Mouse (Mus musculus) lung, embryonic 15.5 days (tissue): ENCODE measurements at regions not wholly inside any gene's neighbourhood (a gene's known extent, or its start where the extent isn't known, plus 50 kb on each side); places are given as distances from the start of the nearest gene placed in this dataset.

Source experiments
- ATAC-seq: fragments of 200-750 bp; cut with Nextera tagmentation; 2 replicates; pipeline ENCODE4 v1.8.0; 2017; ENCODE audit warnings: moderate number of reproducible peaks, borderline replicate concordance; ENCODE audit not compliant: low FRiP score, low TSS enrichment; ENCODE audit errors: extremely low read depth
- H3K27ac ChIP-seq: fragments of 300-500 bp; sonication (generic); 2 replicates; pipeline ENCODE4 v1.5.1; 2015; ENCODE audit warnings: moderate library complexity, mild to moderate bottlenecking, inconsistent platforms
- H3K27me3 ChIP-seq: fragments of 300-500 bp; sonication (generic); 2 replicates; pipeline ENCODE4 v1.6.1; 2015; ENCODE audit warnings: inconsistent platforms
- H3K36me3 ChIP-seq: fragments of 300-500 bp; sonication (generic); 2 replicates; pipeline ENCODE4 v1.6.1; 2015; ENCODE audit warnings: inconsistent platforms
- H3K4me1 ChIP-seq: fragments of 300-500 bp; sonication (generic); 2 replicates; pipeline ENCODE4 v1.6.1; 2015; ENCODE audit warnings: inconsistent platforms
- H3K4me2 ChIP-seq: fragments of 300-500 bp; sonication (generic); 2 replicates; pipeline ENCODE4 v1.6.1; 2015; ENCODE audit warnings: inconsistent platforms, mild to moderate bottlenecking, moderate library complexity
- H3K4me3 ChIP-seq: fragments of 300-500 bp; sonication (generic); 2 replicates; pipeline ENCODE4 v1.5.1; 2015; ENCODE audit warnings: mild to moderate bottlenecking, inconsistent platforms
- H3K9ac ChIP-seq: fragments of 300-500 bp; sonication (generic); 2 replicates; pipeline ENCODE4 v1.6.1; 2015; ENCODE audit warnings: inconsistent platforms
- H3K9me3 ChIP-seq: fragments of 300-500 bp; sonication (generic); 2 replicates; pipeline ENCODE4 v1.6.1; 2016; ENCODE audit warnings: inconsistent platforms
- WGBS: fragments of 180-500 bp; shearing (Covaris S2); methylation state at CpG from one replicate; pipeline ENCODE4 v1.1.7; 2015; 5-methylcytosine and 5-hydroxymethylcytosine counted together

GRCm38 (mm10) chr17:48592457-48592856, 137.8 kb downstream of the Unc5cl start:
- Histone ChIP-seq H3K4me3 (no peak overlapping the region), H3K9me3 (no peaks in the 10 kb centered on the region), H3K9ac (no peak overlapping the region), H3K27ac (no peak overlapping the region), H3K36me3 (no peaks in the 10 kb centered on the region), H3K27me3 (no peaks in the 10 kb centered on the region), H3K4me2 (no peak overlapping the region), H3K4me1 (no peaks in the 10 kb centered on the region)
- no peak for ATAC-seq
- 73% methylated on average over 1 of the region's 1 CpGs for WGBS

- H3K27ac ChIP-seq = no peak overlapping the region
- H3K36me3 ChIP-seq = no peaks in the 10 kb centered on the region
- H3K27me3 ChIP-seq = no peaks in the 10 kb centered on the region
- no peaks in the 10 kb centered on the region for H3K4me1 ChIP-seq
- H3K4me2 ChIP-seq = no peak overlapping the region
- H3K9me3 ChIP-seq = no peaks in the 10 kb centered on the region
- H3K4me3 ChIP-seq = no peak overlapping the region
- WGBS = 71% methylated on average over 10 of the region's 10 CpGs
- no peak overlapping the region for H3K9ac ChIP-seq
- no peak for ATAC-seq
These were observed 140.8 kb downstream of the Unc5cl start for GRCm38 (mm10) chr17:48595418-48595963.

GRCm38 (mm10) chr17:48596406-48596805, 141.7 kb downstream of the Unc5cl start:
- H3K9me3 ChIP-seq = no peaks in the 10 kb centered on the region
- no peaks in the 10 kb centered on the region for H3K36me3 ChIP-seq
- 76% methylated on average over 3 of the region's 3 CpGs for WGBS
- H3K27me3 ChIP-seq = no peaks in the 10 kb centered on the region
- no peak overlapping the region for H3K9ac ChIP-seq
- no peak overlapping the region for H3K4me2 ChIP-seq
- H3K4me1 ChIP-seq = no peaks in the 10 kb centered on the region
- no peak for ATAC-seq
- H3K27ac ChIP-seq = no peak overlapping the region
- H3K4me3 ChIP-seq = no peak overlapping the region

- Histone ChIP-seq H3K4me2 (no peak overlapping the region), H3K27ac (no peak overlapping the region), H3K4me1 (no peaks in the 10 kb centered on the region), H3K9me3 (no peaks in the 10 kb centered on the region), H3K9ac (no peak overlapping the region), H3K27me3 (no peaks in the 10 kb centered on the region), H3K4me3 (no peak overlapping the region), H3K36me3 (no peaks in the 10 kb centered on the region)
- 96% methylated on average over 1 of the region's 1 CpGs for WGBS
- no peak for ATAC-seq
These were observed 142.6 kb downstream of the Unc5cl start for GRCm38 (mm10) chr17:48597301-48597700.

- Histone ChIP-seq H3K4me3 (no peak overlapping the region), H3K9me3 (no peaks in the 10 kb centered on the region), H3K36me3 (no peaks in the 10 kb centered on the region), H3K4me1 (no peaks in the 10 kb centered on the region), H3K9ac (no peak overlapping the region), H3K4me2 (no peak overlapping the region), H3K27ac (no peak overlapping the region), H3K27me3 (no peaks in the 10 kb centered on the region)
- no peak for ATAC-seq
- WGBS = 78% methylated on average over 16 of the region's 16 CpGs
These were observed 143.9 kb downstream of the Unc5cl start for GRCm38 (mm10) chr17:48598471-48599141.

- no peak overlapping the region for H3K27ac ChIP-seq
- no peak overlapping the region for H3K9ac ChIP-seq
- no peaks in the 10 kb centered on the region for H3K36me3 ChIP-seq
- H3K27me3 ChIP-seq = no peaks in the 10 kb centered on the region
- H3K4me2 ChIP-seq = no peak overlapping the region
- H3K9me3 ChIP-seq = no peaks in the 10 kb centered on the region
- H3K4me1 ChIP-seq = no peaks in the 10 kb centered on the region
- H3K4me3 ChIP-seq = no peak overlapping the region
- 27% methylated on average over 6 of the region's 6 CpGs for WGBS
- ATAC-seq = no peak
These were observed 145.5 kb downstream of the Unc5cl start for GRCm38 (mm10) chr17:48600176-48600575.

- peak; percentile 30; the same call in 1 of the 2 replicates for ATAC-seq
- H3K4me1 ChIP-seq = no peaks in the 10 kb centered on the region
- no peaks in the 10 kb centered on the region for H3K36me3 ChIP-seq
- no peak overlapping the region; the same call in 1 of the 2 replicates for H3K4me2 ChIP-seq
- no peak overlapping the region for H3K4me3 ChIP-seq
- WGBS = 1% methylated on average over 6 of the region's 6 CpGs
- no peak overlapping the region for H3K27ac ChIP-seq
- H3K27me3 ChIP-seq = no peaks in the 10 kb centered on the region
- H3K9ac ChIP-seq = no peak overlapping the region
- H3K9me3 ChIP-seq = no peaks in the 10 kb centered on the region
These were observed 147.9 kb downstream of the Unc5cl start for GRCm38 (mm10) chr17:48602554-48602953.

GRCm38 (mm10) chr17:48606767-48607166, 152.1 kb downstream of the Unc5cl start:
- ATAC-seq = no peak

GRCm38 (mm10) chr17:48608315-48608714, 153.6 kb downstream of the Unc5cl start:
- 57% methylated on average over 3 of the region's 3 CpGs for WGBS
- Histone ChIP-seq H3K4me1 (no peaks in the 10 kb centered on the region), H3K4me2 (no peak overlapping the region), H3K27me3 (no peaks in the 10 kb centered on the region), H3K9me3 (no peaks in the 10 kb centered on the region), H3K9ac (no peak overlapping the region), H3K36me3 (no peaks in the 10 kb centered on the region), H3K27ac (no peak overlapping the region), H3K4me3 (no peak overlapping the region)
- no peak for ATAC-seq

More at GRCm38 (mm10) chr17:48606767-48607166, 152.1 kb downstream of the Unc5cl start:
- H3K9ac ChIP-seq = no peak overlapping the region
- no peaks in the 10 kb centered on the region for H3K36me3 ChIP-seq
- H3K27ac ChIP-seq = no peak overlapping the region
- no peaks in the 10 kb centered on the region for H3K27me3 ChIP-seq
- no peaks in the 10 kb centered on the region for H3K4me1 ChIP-seq
- H3K4me3 ChIP-seq = no peak overlapping the region
- 73% methylated on average over 4 of the region's 4 CpGs for WGBS
- H3K4me2 ChIP-seq = no peak overlapping the region
- H3K9me3 ChIP-seq = no peaks in the 10 kb centered on the region

- Histone ChIP-seq H3K9me3 (no peaks in the 10 kb centered on the region), H3K4me2 (no peak overlapping the region), H3K4me3 (no peak overlapping the region), H3K27me3 (no peaks in the 10 kb centered on the region), H3K36me3 (no peaks in the 10 kb centered on the region), H3K4me1 (no peaks in the 10 kb centered on the region), H3K27ac (no peak overlapping the region), H3K9ac (no peak overlapping the region)
- WGBS = 76% methylated on average over 10 of the region's 10 CpGs
- ATAC-seq = no peak
These were observed 155.4 kb downstream of the Unc5cl start for GRCm38 (mm10) chr17:48610107-48610506.

GRCm38 (mm10) chr17:48610806-48611205, 156.1 kb downstream of the Unc5cl start:
- ATAC-seq = no peak
- Histone ChIP-seq H3K27ac (no peak overlapping the region), H3K9me3 (no peaks in the 10 kb centered on the region), H3K4me3 (no peak overlapping the region), H3K9ac (no peak overlapping the region), H3K4me2 (no peak overlapping the region), H3K27me3 (no peaks in the 10 kb centered on the region), H3K4me1 (no peaks in the 10 kb centered on the region), H3K36me3 (no peaks in the 10 kb centered on the region)
- 56% methylated on average over 8 of the region's 8 CpGs for WGBS

- Histone ChIP-seq H3K9me3 (no peaks in the 10 kb centered on the region), H3K4me3 (no peak overlapping the region), H3K27me3 (no peaks in the 10 kb centered on the region), H3K36me3 (no peaks in the 10 kb centered on the region), H3K4me1 (no peaks in the 10 kb centered on the region), H3K4me2 (no peak overlapping the region), H3K27ac (no peak overlapping the region), H3K9ac (no peak overlapping the region)
- 81% methylated on average over 5 of the region's 5 CpGs for WGBS
- no peak for ATAC-seq
These were observed 158.8 kb downstream of the Unc5cl start for GRCm38 (mm10) chr17:48613491-48613890.
